Mouse (Mus musculus) forebrain, embryonic 10.5 days (tissue): ENCODE measurements around the gene Tnfsf10. TPM values are rescaled to one million over a fixed set of nuclear protein-coding genes. Genes with fewer than 3 reads are reported as not detected.

ENCODE experiments used
- DNase-seq: peaks from one replicate; pipeline ENCODE4 v3.0.0-alpha.2; 2017; ENCODE audit warnings: low spot score; ENCODE audit errors: extremely low spot score
- H3K27ac ChIP-seq: fragments of 300-500 bp; sonication (generic); 2 replicates; pipeline ENCODE4 v1.5.1; 2016; ENCODE audit warnings: mild to moderate bottlenecking
- H3K27me3 ChIP-seq: fragments of 300-500 bp; sonication (generic); 2 replicates; pipeline ENCODE4 v1.6.1; 2016; ENCODE audit warnings: mild to moderate bottlenecking; ENCODE audit not compliant: poor library complexity, severe bottlenecking
- H3K36me3 ChIP-seq: fragments of 300-500 bp; sonication (generic); replicated peaks from 2 replicates; pipeline ENCODE4 v1.6.1; 2016; ENCODE audit warnings: mild to moderate bottlenecking, moderate library complexity
- H3K4me1 ChIP-seq: fragments of 300-500 bp; sonication (generic); 2 replicates; pipeline ENCODE4 v1.6.1; 2016
- H3K4me3 ChIP-seq: fragments of 300-500 bp; sonication (generic); 2 replicates; pipeline ENCODE4 v1.5.1; 2016; ENCODE audit warnings: mild to moderate bottlenecking, moderate library complexity
- H3K9me3 ChIP-seq: fragments of 300-500 bp; sonication (generic); 2 replicates; pipeline ENCODE4 v1.6.1; 2016; ENCODE audit warnings: mild to moderate bottlenecking, moderate library complexity
- WGBS: fragments of 180-500 bp; shearing (Covaris S2); methylation state at CpG from one replicate; pipeline ENCODE4 v1.1.7; 2016; 5-methylcytosine and 5-hydroxymethylcytosine counted together
- polyA plus RNA-seq: library from polyadenylated mRNA; unstranded; fragments of >200 nt; fragmentation: Nextera tagmentation; extraction: Ambion mirVana; gene quantifications from 2 replicates; pipeline ENCODE4 v1.2.1, GENCODE M21; 2016

Gene Tnfsf10
- polyA plus RNA-seq, 1 experiment from 2014 or later = not detected

- WGBS = 94% methylated on average over 9 of the region's 9 CpGs
- no peak overlapping the region for H3K27ac ChIP-seq
- no peaks in the 10 kb centered on the region for H3K9me3 ChIP-seq
- H3K27me3 ChIP-seq = no peaks in the 10 kb centered on the region
- no peaks in the 10 kb centered on the region for H3K36me3 ChIP-seq
- DNase-seq = no peak
- H3K4me3 ChIP-seq = no peak overlapping the region
- H3K4me1 ChIP-seq = no peaks in the 10 kb centered on the region
Measured at GRCm38 (mm10) chr3:27351105-27351504, 34.3 kb downstream of the Tnfsf10 start.

DNA sequence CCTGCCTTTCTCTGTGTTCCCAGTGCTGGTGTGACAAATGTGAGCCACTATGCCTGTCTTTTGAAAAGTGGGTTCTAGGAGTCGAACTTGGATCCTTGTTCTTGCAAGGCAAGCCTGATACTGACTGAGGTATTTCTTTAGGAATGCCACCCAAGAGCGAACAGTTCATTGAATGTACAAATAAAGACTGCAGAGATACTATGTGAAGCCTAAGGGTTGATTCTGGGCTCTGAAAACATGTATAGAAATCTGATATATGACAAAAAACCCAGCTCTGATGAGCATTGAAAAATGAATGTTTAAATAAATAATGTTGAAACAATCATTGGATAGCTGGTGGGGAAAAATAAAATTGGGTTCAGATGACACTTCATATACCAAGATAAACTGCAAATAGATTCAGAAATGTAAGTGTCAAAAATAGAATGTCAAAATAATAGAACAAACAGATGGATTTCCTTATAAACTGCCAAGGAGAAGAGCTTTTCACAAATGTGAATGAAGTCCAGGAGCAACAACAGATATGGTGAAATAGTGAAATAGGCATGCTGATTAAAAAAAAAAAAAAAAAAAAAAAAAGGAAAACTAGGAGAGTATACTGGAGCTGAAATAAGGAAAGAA, 42.4 kb downstream of the Tnfsf10 start:
- Histone ChIP-seq H3K4me3 (no peak overlapping the region), H3K9me3 (no peaks in the 10 kb centered on the region), H3K36me3 (no peaks in the 10 kb centered on the region), H3K27me3 (no peaks in the 10 kb centered on the region), H3K4me1 (no peaks in the 10 kb centered on the region), H3K27ac (no peak overlapping the region)
- WGBS = 87% methylated on average over 2 of the region's 2 CpGs
- no peak for DNase-seq

- H3K4me1 ChIP-seq = peaks cover 17% of the 10 kb centered on the region
- H3K4me3 ChIP-seq = no peak overlapping the region
- peak; percentile 59 for DNase-seq
- H3K36me3 ChIP-seq = no peaks in the 10 kb centered on the region
- peaks cover 69% of the 10 kb centered on the region for H3K27me3 ChIP-seq
- H3K9me3 ChIP-seq = no peaks in the 10 kb centered on the region
- 7% methylated on average over 10 of the region's 10 CpGs for WGBS
- H3K27ac ChIP-seq = no peak overlapping the region
Measured at GRCm38 (mm10) chr3:27370125-27370524, 53.3 kb downstream of the Tnfsf10 start.

DNA sequence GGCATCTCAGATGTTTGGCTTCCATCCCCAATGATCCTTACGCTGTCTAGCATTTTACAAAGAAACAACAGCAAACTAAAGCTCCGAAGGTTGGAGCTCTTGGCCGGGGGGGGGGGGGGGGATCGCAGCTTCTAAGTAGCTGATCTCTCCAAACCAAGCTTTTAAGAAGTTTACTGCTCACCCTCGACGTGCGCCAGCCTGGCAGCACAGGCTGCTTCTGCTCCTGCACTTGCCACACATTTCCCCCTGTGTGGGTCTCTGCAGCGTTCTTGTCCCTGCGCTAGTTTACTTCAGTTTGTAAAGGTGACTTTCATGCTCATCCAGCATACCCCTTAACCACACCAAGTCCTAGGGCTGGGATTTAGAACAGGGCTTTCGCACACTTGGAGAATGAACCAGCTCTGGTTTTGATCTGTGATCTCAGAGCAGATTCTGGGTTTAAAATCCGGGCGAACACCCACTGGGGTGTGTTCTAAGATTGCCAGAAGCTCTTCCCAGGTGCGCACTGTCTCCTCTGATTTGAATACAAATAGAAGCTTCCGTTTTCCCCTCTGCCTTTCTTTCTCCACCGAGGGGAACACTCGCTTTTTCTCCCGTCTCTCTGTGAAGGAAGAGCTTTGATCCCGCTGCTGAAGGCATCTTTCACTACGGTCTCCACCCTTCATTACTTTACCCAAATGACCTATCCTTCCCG, 53.9 kb downstream of the Tnfsf10 start:
- Histone ChIP-seq H3K4me1 (peaks cover 17% of the 10 kb centered on the region), H3K9me3 (no peaks in the 10 kb centered on the region), H3K4me3 (peak overlapping the region; percentile 47), H3K36me3 (no peaks in the 10 kb centered on the region), H3K27me3 (peaks cover 70% of the 10 kb centered on the region), H3K27ac (no peak overlapping the region)
- 3% methylated on average over 20 of the region's 20 CpGs for WGBS
- DNase-seq = no peak

DNA sequence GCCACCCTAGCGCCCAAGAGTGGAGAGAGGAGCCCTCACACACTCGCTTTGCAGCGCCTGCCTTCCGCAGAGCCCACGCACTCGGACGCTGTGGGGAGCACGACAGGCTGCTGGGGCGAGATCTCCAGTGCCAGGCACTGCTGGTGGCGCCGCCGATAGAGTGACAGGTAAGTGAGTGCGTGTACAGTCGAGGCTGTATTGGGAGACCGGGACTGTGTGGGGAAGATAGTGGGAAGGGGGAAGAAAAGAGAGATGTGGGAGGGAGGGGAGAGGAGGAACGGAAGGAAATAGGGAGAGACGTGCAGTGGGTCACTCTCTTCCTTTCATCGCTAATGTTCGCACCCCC, 54.4 kb downstream of the Tnfsf10 start, which contains the start of gene Ghsr:
Gene Ghsr (plus strand): TSS at position 76 of the 346 bp plus-strand sequence.
- no peak for DNase-seq
- Histone ChIP-seq H3K9me3 (no peaks in the 10 kb centered on the region), H3K4me3 (peak within 1 kb of the TSS; percentile 47)

GRCm38 (mm10) chr3:27371725-27372650, 55.2 kb downstream of the Tnfsf10 start:
- Histone ChIP-seq H3K4me3 (peak overlapping the region; percentile 47), H3K36me3 (no peaks in the 10 kb centered on the region), H3K9me3 (no peaks in the 10 kb centered on the region), H3K27me3 (peaks cover 70% of the 10 kb centered on the region), H3K4me1 (peaks cover 17% of the 10 kb centered on the region), H3K27ac (no peak overlapping the region)
- WGBS = under 1% methylated on average over 77 of the region's 77 CpGs
- DNase-seq = no peak

More for the DNA sequence above, 54.4 kb downstream of the Tnfsf10 start, which contains the start of gene Ghsr:
- WGBS = under 1% methylated on average over 19 of the region's 19 CpGs
- Histone ChIP-seq H3K4me1 (peaks cover 17% of the 10 kb centered on the region), H3K36me3 (no peaks in the 10 kb centered on the region), H3K27ac (no peak within 1 kb of the TSS), H3K27me3 (peaks cover 70% of the 10 kb centered on the region)

DNA sequence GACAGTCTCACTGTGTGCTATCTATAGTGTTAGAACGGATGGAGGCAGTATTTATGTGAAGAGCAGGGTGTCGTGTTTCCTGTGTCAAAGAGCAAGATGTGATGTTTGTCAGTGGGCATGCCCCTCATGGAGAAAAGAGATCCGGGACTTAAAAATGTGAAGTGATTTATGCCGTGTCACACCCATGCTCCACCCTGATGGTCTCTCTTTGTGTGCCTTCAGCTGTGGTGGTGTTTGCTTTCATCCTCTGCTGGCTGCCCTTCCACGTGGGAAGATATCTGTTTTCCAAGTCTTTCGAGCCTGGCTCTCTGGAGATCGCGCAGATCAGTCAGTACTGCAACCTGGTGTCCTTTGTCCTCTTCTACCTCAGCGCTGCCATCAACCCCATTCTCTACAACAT, 57.6 kb downstream of the Tnfsf10 start:
- WGBS = 70% methylated on average over 9 of the region's 9 CpGs
- no peak overlapping the region for H3K27ac ChIP-seq
- no peaks in the 10 kb centered on the region for H3K36me3 ChIP-seq
- peaks cover 17% of the 10 kb centered on the region for H3K4me1 ChIP-seq
- H3K27me3 ChIP-seq = peaks cover 58% of the 10 kb centered on the region
- no peak overlapping the region for H3K4me3 ChIP-seq
- DNase-seq = no peak
- no peaks in the 10 kb centered on the region for H3K9me3 ChIP-seq

DNA sequence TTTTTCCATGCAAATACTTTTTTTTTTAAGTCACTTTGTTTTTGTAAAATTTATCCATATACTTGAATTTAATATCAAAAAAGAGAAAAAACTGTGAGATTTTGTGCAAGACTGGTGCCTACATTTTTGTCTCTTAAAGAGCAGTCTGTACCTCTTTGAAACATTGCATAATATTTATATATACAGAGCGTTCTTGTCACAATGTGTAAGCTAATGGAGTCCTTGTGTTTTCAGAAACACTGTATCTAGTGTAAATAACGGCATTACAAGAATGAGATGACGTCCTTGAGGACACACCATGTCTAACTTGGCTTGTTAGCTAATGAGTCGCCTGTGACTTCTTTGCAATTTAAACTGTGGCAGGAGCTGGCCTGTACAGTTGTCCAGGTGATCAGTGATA, 61.1 kb downstream of the Tnfsf10 start:
- Histone ChIP-seq H3K4me3 (no peak overlapping the region), H3K4me1 (no peaks in the 10 kb centered on the region), H3K27me3 (peaks cover 23% of the 10 kb centered on the region), H3K27ac (no peak overlapping the region), H3K9me3 (no peaks in the 10 kb centered on the region), H3K36me3 (no peaks in the 10 kb centered on the region)
- DNase-seq = no peak
- 81% methylated on average over 4 of the region's 4 CpGs for WGBS

DNA sequence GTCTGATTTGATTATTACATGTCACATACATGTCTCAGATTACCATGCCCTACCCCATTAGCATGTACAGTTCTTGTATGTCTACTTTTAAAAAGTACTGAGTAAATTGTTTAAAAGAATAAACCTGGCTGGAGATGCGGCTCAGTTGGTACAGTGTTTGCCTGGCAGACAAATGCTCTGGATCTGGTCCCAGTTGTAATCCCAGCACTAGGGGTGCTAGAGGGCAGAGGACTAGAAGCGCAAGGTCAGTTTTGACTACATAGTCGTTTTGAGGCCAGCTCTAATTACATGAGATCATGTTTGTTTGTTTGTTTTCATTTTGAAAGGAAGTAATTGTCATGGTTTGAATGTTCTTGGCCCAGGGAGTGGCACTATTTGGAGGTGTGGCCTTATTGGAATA, 68.0 kb downstream of the Tnfsf10 start:
- no peaks in the 10 kb centered on the region for H3K4me1 ChIP-seq
- no peaks in the 10 kb centered on the region for H3K9me3 ChIP-seq
- H3K4me3 ChIP-seq = no peak overlapping the region
- 78% methylated on average over 3 of the region's 3 CpGs for WGBS
- H3K27me3 ChIP-seq = no peaks in the 10 kb centered on the region
- DNase-seq = no peak
- no peak overlapping the region for H3K27ac ChIP-seq
- no peaks in the 10 kb centered on the region for H3K36me3 ChIP-seq

- Histone ChIP-seq H3K27ac (no peak overlapping the region), H3K36me3 (no peaks in the 10 kb centered on the region), H3K9me3 (no peaks in the 10 kb centered on the region), H3K27me3 (no peaks in the 10 kb centered on the region), H3K4me3 (no peak overlapping the region), H3K4me1 (no peaks in the 10 kb centered on the region)
- no peak for DNase-seq
- 88% methylated on average over 1 of the region's 1 CpGs for WGBS
Measured at GRCm38 (mm10) chr3:27389923-27390322, 73.1 kb downstream of the Tnfsf10 start.
